21 mouse cellular contexts compared by ENCODE assay signal in the genomic region with DNA sequence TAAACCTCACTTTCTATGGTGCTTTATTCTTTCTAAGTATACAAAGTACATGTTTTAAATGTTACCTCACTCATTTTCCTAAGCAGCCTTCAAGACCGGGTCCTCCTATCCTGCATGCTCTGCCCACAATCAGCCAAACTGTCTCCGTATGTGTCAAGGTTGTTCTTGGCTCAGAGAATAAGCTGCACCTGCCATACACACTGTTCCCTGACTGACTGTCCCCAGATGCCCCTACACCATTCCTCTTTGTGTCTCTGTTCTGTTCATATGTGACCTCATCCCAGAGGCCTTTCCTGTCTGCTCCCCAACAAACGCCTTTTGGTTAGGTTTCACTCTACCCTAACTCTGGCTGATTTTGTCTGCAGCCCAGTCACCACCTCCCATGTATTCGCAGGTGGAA. TPM values are rescaled to one million over a fixed set of nuclear protein-coding genes. Genes with fewer than 3 reads are reported as not detected.
DNase-seq lines count a peak whose midpoint lies in the region; ATAC-seq and TF ChIP-seq lines count a peak whose summit lies in the region.
"Had no signal": no experiment of that assay in that cellular context is flagged by ENCODE, and none has a peak within 500 bp of the region (broad histone marks: within the 10 kb centered on the region; RNA-seq: fewer than 3 reads in every experiment).

No protein-coding gene starts in this region.

- H3K27me3 ChIP-seq in limb, embryonic 14.5 days (ENCODE audit: control insufficient read depth, insufficient read depth, low read length): no peaks in the 10 kb centered on the region
- H3K27me3 ChIP-seq in limb, embryonic 10.5 days (ENCODE audit: low read depth, poor library complexity, severe bottlenecking): no peaks in the 10 kb centered on the region
- H3K27me3 ChIP-seq: forebrain, embryonic 13.5 days; intestine, embryonic 15.5 days; liver, embryonic 12.5 days; neural tube, embryonic 15.5 days; Patski had no signal

- TF ChIP-seq POLR2A in limb, embryonic 14.5 days (IDR thresholded peaks at IDR 0.05; ENCODE audit: borderline replicate concordance, extremely low read depth, insufficient read depth, insufficient read length): no peak

- DNase-seq in heart, adult 18-20 months: peak; percentile 46 to 50
- DNase-seq in heart, postnatal 4 days: no peak
- no peak for DNase-seq in limb, embryonic 14.5 days (ENCODE audit: low spot score)
- no peak for DNase-seq in limb, embryonic 10.5 days (ENCODE audit: low spot score)
- peak; percentile 8 for DNase-seq in heart, postnatal 25 days (ENCODE audit: low spot score)
- no peak for DNase-seq in adrenal gland, postnatal 10 days
- DNase-seq in urinary bladder, postnatal 4 days (ENCODE audit: low spot score in 2 of 2): no peak
- DNase-seq: adrenal gland, postnatal 25 days; cerebellum, adult 11-12 months; gastrocnemius, postnatal 36 days; left cerebral cortex, postnatal 4 days; lung, adult 2 months; thymus, postnatal 25 days had no signal

- ATAC-seq in limb, embryonic 14.5 days (ENCODE audit: low FRiP score, low read depth): no peak
- ATAC-seq: forebrain, embryonic 13.5 days; intestine, embryonic 15.5 days; liver, embryonic 12.5 days; midbrain, embryonic 16.5 days had no signal

- no peak overlapping the region for H3K4me2 ChIP-seq in limb, embryonic 14.5 days (replicated peaks; ENCODE audit: low read depth, low read length, severe bottlenecking)
- H3K4me2 ChIP-seq: forebrain, embryonic 13.5 days; hindbrain, embryonic 14.5 days; intestine, embryonic 15.5 days; liver, embryonic 12.5 days; neural tube, embryonic 15.5 days had no signal

- H3K4me1 ChIP-seq in limb, embryonic 14.5 days (ENCODE audit: control insufficient read depth, insufficient read depth, low read length): no peaks in the 10 kb centered on the region; the same call in 1 of the 2 replicates
- H3K4me1 ChIP-seq in limb, embryonic 10.5 days: no peaks in the 10 kb centered on the region
- H3K4me1 ChIP-seq: intestine, embryonic 15.5 days; liver, embryonic 12.5 days had no signal

- no peak overlapping the region for H3K9ac ChIP-seq in limb, embryonic 14.5 days (ENCODE audit: low read depth, low read length, severe bottlenecking)
- H3K9ac ChIP-seq: forebrain, embryonic 13.5 days; hindbrain, embryonic 14.5 days; intestine, embryonic 15.5 days; liver, embryonic 12.5 days; neural tube, embryonic 15.5 days had no signal

- H3K9me3 ChIP-seq in limb, embryonic 14.5 days (ENCODE audit: control insufficient read depth, low read length): no peaks in the 10 kb centered on the region
- H3K9me3 ChIP-seq in limb, embryonic 10.5 days (replicated peaks): no peaks in the 10 kb centered on the region
- H3K9me3 ChIP-seq: forebrain, embryonic 13.5 days; intestine, embryonic 15.5 days; liver, embryonic 12.5 days; neural tube, embryonic 15.5 days had no signal

- 0 out of 2 replicates have a peak overlapping the region, but pooled peaks have one; percentile 38 for H3K27ac ChIP-seq in limb, embryonic 14.5 days (replicated peaks; ENCODE audit: low read depth, low read length)
- H3K27ac ChIP-seq in limb, embryonic 10.5 days: no peak overlapping the region
- H3K27ac ChIP-seq: forebrain, embryonic 13.5 days; hindbrain, embryonic 14.5 days; intestine, embryonic 15.5 days; liver, embryonic 12.5 days; neural tube, embryonic 15.5 days had no signal

- intact Hi-C loops in heart, postnatal 25 days (cut with DNase I): no loop called here

- H3K36me3 ChIP-seq in limb, embryonic 14.5 days (ENCODE audit: control insufficient read depth, insufficient read depth, low read length): no peaks in the 10 kb centered on the region
- 0 out of 2 replicates have a peak, but pooled peaks cover 1% of the 10 kb centered on the region for H3K36me3 ChIP-seq in limb, embryonic 10.5 days
- H3K36me3 ChIP-seq: intestine, embryonic 15.5 days; liver, embryonic 12.5 days; neural tube, embryonic 15.5 days had no signal

- 66% methylated on average over 4 of the region's 4 CpGs for WGBS in limb, embryonic 14.5 days
- WGBS in limb, embryonic 10.5 days: 87% methylated on average over 4 of the region's 4 CpGs

- no peak overlapping the region for H3K4me3 ChIP-seq in limb, embryonic 14.5 days (replicated peaks; ENCODE audit: low read length)
- no peak overlapping the region for H3K4me3 ChIP-seq in limb, embryonic 10.5 days
- H3K4me3 ChIP-seq: forebrain, embryonic 13.5 days; intestine, embryonic 15.5 days; liver, embryonic 12.5 days; neural tube, embryonic 15.5 days had no signal

RNA-seq across cellular contexts. Expression of a gene that starts 10.2 kb away (rescaled TPM):
- 10 to 100 TPM; 47.6 to 48.0 TPM for total RNA-seq in heart, adult 18-20 months (2021)
- total RNA-seq in heart, postnatal 4 days (2021): 10 to 100 TPM; 27.0 to 28.1 TPM
- polyA plus RNA-seq in limb, embryonic 14.5 days (2012; rRNA removed): 3.8 and 4.3 TPM in 2 replicates
- 6.2 and 6.9 TPM in 2 replicates for polyA plus RNA-seq in limb, embryonic 14.5 days (2014; fragmentation: Nextera tagmentation; extraction: Ambion mirVana)
- polyA plus RNA-seq in limb, embryonic 10.5 days (2016; fragmentation: Nextera tagmentation; extraction: Ambion mirVana): 0.51 and 1.5 TPM in 2 replicates
- total RNA-seq in heart, postnatal 25 days (2021): 10 to 100 TPM; 55.9 to 58.9 TPM
- 1 to 10 TPM; 6.1 to 9.4 TPM for total RNA-seq in adrenal gland, postnatal 10 days (2021)
- total RNA-seq: megakaryocyte-erythroid progenitor cell, adult 5-6 weeks had no signal

Comparison
In these comparisons a context has a peak if more than half of its experiments do, and no peak if none do; other contexts are left out.
1. DNase-seq: peak in heart, adult 18-20 months (2 of 2) and heart, postnatal 25 days (single experiment); none in heart, postnatal 4 days (single experiment), limb, embryonic 14.5 days (single experiment), limb, embryonic 10.5 days (single experiment), adrenal gland, postnatal 10 days (single experiment) and urinary bladder, postnatal 4 days (0 of 2).